Mouse (Mus musculus) mature B cell (primary cell): ENCODE measurements at regions not wholly inside any gene's neighbourhood (a gene's known extent, or its start where the extent isn't known, plus 50 kb on each side); places are given as distances from the start of the nearest gene placed in this dataset.

Source experiments
- in situ Hi-C: fragments of 300-500 bp; cut with MboI; formaldehyde crosslinking; loops from 2 replicates; pipeline ENCODE4 v1.14.3; 2019

GRCm38 (mm10) chr4:101347309-101347708 is 71.8 kb upstream of the Ak4 start:
- in situ Hi-C loops: no loop called here

DNA sequence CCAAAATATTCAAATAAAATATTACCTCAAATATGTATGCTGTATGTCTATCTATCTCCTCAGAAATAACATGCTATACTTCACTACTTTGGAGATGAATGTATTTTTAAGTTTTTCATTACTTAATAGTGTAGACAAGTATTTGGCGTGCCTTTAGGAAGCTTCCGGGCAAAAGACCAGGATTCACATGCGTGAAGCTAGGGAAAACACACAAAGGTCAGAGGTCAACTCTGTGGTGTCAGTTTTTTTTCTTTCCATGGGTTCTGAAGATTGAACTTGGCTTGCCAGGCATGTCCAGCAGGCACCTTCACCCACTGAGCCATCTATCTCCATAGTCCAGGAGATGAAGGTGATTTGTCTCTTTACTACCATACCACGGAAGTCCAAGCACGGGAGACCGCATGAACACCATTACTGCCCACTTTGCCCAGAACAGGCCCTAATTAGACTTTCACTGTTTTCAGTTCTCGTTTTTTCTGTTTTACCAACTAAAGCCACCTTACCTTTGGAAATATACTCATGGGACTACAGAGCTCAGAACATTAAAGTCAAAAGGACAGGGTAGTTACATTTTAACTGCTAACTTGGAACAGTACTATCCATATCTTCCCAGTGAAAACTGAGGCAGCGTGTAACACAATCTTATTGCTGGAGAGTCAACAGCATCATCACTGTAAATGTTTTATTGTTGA is 76.9 kb upstream of the Ak4 start:
- in situ Hi-C loops: no loop called here

GRCm38 (mm10) chr4:101340741-101341140 is 75.7 kb upstream of the Jak1 start:
- in situ Hi-C loops: no loop called here

- in situ Hi-C loops: no loop called here
Observed at GRCm38 (mm10) chr4:101338211-101338610, 73.1 kb upstream of the Jak1 start.

DNA sequence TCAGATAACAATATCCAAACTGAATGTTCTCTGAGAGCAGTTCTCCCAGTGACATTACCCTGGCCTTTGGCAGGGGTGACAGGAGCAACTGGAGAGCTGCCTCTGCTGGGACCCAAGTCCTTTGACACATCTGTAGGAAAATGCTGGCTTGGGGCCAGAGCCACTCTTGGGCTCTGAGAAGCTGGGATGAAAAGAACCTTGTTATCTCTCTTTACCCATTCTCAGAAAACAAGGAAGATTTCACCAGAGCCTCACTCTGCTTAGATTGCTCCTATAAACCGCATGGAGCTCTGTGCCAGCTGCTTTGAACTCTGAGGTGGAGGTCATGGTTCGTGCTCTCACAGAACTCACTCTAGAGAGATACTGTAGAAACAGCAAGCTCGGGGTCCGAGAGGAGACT is 71.7 kb upstream of the Jak1 start:
- in situ Hi-C loops: no loop called here

GRCm38 (mm10) chr4:101336371-101336770 is 71.3 kb upstream of the Jak1 start:
- in situ Hi-C loops: no loop called here

DNA sequence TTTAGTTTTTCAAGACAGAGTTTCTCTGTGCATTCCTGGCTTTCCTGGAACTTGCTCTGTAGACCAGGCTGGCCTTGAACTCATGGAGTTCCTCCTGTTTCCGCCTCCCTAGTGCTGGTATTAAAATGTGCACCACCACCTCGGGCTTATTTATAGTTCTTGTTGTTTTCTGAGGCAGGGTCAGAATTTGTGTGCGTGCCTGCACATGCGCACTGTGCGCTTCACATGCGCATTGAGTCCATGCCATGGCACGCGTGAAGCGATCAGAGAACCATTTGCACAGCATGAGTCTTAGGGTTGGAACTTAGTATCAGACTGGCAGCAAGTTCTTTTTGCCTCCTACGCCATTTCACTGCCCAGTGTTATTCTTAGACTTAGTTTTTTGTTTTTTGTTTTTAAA is 68.8 kb upstream of the Jak1 start:
- in situ Hi-C loops: no loop called here

DNA sequence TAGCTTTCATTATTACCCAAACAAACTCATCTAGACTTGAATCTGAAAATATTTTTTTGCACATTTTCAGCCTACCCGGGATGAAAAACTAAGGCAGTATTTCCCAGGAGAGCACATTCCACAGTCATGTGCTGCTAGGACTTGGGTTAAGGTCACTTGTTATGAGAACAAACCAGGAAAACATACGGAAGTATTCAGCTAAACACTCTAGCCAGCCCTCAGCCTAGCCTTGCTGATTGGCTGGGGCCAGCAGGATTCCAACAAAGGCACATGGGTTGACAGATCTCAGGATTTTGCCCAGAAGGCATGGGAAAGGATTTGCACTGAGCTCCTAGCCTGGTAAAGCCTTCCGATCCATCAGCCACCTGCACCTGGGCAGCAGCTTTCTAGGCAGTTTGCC is 68.0 kb upstream of the Jak1 start:
- in situ Hi-C loops: no loop called here

DNA sequence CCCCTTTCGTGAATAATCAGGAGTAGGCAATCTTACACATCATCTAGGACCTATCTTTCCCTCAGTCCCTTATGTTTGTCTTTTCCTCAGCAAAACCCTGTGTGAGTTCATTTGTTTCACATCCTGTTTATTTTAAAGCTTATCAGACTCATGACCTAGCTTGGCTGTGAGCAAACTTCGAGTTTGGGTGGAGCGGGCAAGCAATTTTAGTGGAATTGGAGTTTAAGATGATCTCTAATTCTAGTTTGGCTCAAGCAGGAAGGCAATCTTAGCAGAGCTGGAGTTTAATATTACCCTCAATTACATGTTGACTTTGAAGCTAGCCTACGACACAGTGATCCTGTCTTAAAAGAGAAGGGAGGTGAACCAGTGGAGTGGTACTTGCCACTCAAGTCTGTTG is 66.1 kb upstream of the Jak1 start:
- in situ Hi-C loops: no loop called here

- in situ Hi-C loops: loop anchor here (10.0 kb wide), 1 partner anchor 164 kb away; no protein-coding TSS in a partner anchor
Observed at GRCm38 (mm10) chr4:101329060-101329459, 64.0 kb upstream of the Jak1 start.

DNA sequence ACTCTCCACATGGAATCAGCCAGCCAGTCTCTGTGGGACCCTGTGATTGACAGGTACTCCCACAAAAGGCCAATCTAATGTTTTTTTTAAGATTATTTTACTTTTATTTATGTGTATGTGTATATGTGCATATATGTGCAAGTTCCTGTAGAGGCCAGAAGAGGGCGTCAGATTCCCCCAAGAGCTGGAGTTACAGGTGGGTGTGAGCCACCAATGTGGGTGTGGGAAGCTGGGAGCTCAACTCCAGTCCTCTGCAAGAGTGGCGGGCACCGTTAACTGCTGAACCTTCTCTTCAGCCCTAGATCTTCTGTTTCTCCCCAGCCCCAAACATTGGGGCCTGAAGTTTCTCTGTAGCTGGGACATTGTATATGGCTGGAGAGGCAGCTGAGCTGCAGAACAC is 61.0 kb upstream of the Jak1 start:
- in situ Hi-C loops: loop anchor here (10.0 kb wide), 1 partner anchor 161 kb away; no protein-coding TSS in a partner anchor

GRCm38 (mm10) chr4:101321731-101322130 is 56.6 kb upstream of the Jak1 start:
- in situ Hi-C loops: loop anchor here (10.0 kb wide), 1 partner anchor 157 kb away; no protein-coding TSS in a partner anchor

DNA sequence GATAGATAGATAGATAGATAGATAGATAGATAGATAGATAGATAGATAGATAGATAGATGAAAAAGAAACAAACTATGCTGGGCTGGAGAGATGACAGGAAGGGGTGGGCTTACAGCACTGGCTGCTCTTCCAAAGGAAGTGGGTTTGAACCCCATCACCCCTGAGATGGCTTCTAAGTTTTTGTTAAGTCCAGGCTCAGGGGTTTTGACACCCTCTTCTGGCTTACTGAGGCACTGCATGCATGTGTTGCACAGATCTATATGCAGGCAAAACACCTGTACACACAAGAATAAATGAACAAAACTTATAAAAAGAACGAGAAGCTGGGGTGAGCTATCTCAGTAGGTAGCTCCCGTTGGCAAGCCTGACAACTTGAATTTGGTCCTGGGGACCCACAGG is 55.5 kb upstream of the Jak1 start:
- in situ Hi-C loops: loop anchor here (10.0 kb wide), 1 partner anchor 156 kb away; no protein-coding TSS in a partner anchor

GRCm38 (mm10) chr4:101319681-101320220 is 54.7 kb upstream of the Jak1 start:
- in situ Hi-C loops: loop anchor here (10.0 kb wide), 1 partner anchor 155 kb away; no protein-coding TSS in a partner anchor

- in situ Hi-C loops: no loop called here
Observed at GRCm38 (mm10) chr4:101318836-101319235, 53.8 kb upstream of the Jak1 start.

DNA sequence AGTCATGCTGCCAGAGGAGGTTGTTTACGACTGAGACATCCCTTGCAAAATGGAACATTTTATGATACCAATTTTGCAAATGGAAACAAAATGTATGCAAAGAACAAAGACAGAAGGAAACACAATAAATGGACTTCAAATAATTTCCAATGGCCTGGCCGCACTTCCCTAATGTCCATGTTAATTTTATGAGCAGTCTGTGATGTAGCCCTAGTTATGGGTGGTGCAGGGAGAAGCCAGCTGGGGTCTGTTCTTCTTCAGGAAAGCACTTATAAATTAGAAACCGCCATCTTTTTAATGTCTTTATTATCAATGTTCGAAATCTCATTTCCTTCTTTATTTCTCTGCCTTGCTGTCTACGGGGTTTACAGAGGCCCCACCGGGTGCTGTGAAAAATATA is 51.0 kb upstream of the Jak1 start:
- in situ Hi-C loops: no loop called here
